Mouse (Mus musculus) kidney, adult 2 months (tissue): ENCODE measurements at regions not wholly inside any gene's neighbourhood (a gene's known extent, or its start where the extent isn't known, plus 50 kb on each side); places are given as distances from the start of the nearest gene placed in this dataset.
A peak's percentile ranks its signal among the peaks of the same experiment; 100 is the strongest.

Experiments used
- DNase-seq: peaks from one replicate; pipeline ENCODE4 v3.0.0; 2021
- H3K27ac ChIP-seq: fragments of 200-500 bp; 2 replicates; pipeline ENCODE4 v1.5.1; 2012; ENCODE audit warnings: low read depth, low read length, control low read depth, inconsistent platforms; ENCODE audit not compliant: insufficient read depth
- H3K27me3 ChIP-seq: fragments of 200-500 bp; replicated peaks from 2 replicates; pipeline ENCODE4 v1.6.1; 2012; ENCODE audit warnings: mild to moderate bottlenecking, moderate library complexity, low read length, inconsistent platforms; ENCODE audit not compliant: control insufficient read depth, insufficient read depth
- H3K36me3 ChIP-seq: fragments of 200-500 bp; 2 replicates; pipeline ENCODE4 v1.6.1; 2012; ENCODE audit warnings: mild to moderate bottlenecking, moderate library complexity, low read length, inconsistent platforms; ENCODE audit not compliant: control insufficient read depth, insufficient read depth
- H3K4me1 ChIP-seq: fragments of 200-500 bp; 2 replicates; pipeline ENCODE4 v1.6.1; 2011; ENCODE audit warnings: low read length; ENCODE audit not compliant: control insufficient read depth, insufficient read depth
- H3K4me3 ChIP-seq: fragments of 200-500 bp; 2 replicates; pipeline ENCODE4 v1.5.1; 2011; ENCODE audit warnings: mild to moderate bottlenecking, low read depth, low read length, control low read depth; ENCODE audit not compliant: insufficient read depth
- CTCF ChIP-seq: fragments of 200-500 bp; conservative IDR thresholded peaks from 2 replicates; pipeline ENCODE4 v1.5.1; 2011; ENCODE audit warnings: low read depth, mild to moderate bottlenecking, control low read depth, low read length, moderate library complexity, mixed read lengths; ENCODE audit not compliant: insufficient read depth, insufficient read length
- POLR2A ChIP-seq: fragments of 200-500 bp; IDR thresholded peaks from one replicate; pipeline ENCODE4 v1.6.1; 2011; ENCODE audit warnings: low read depth, low read length, control low read depth
- WGBS: fragments of 180-500 bp; shearing (Covaris S2); methylation state at CpG from one replicate; pipeline ENCODE4 v1.1.7; 2018; 5-methylcytosine and 5-hydroxymethylcytosine counted together

DNA sequence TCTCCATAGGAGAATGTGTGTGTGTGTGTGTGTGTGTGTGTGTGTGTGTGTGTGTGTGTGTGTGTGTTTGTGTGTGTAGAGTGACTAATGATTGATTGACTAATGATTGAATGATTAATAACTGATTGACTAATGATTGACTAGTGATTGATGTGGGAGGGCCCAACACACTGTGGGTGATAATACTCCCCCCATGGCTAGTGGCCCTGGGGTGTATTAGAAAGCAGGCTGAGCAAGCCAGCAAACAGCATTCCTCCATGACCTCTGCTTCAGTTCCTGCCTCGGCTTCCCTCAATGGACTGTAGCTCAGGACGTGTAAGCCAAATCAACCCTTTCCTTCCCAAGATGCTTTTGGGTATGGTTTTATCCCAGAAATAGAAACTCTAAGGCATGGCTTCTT, 114.1 kb upstream of the Rreb1 start:
- H3K27ac ChIP-seq, result no peak overlapping the region
- no peaks in the 10 kb centered on the region for H3K36me3 ChIP-seq
- TF ChIP-seq CTCF (no peak), POLR2A (no peak)
- WGBS, result 78% methylated on average over 2 of the region's 2 CpGs
- H3K4me1 ChIP-seq, result no peaks in the 10 kb centered on the region
- no peak for DNase-seq
- no peak overlapping the region for H3K4me3 ChIP-seq
- H3K27me3 ChIP-seq, result no peaks in the 10 kb centered on the region

DNA sequence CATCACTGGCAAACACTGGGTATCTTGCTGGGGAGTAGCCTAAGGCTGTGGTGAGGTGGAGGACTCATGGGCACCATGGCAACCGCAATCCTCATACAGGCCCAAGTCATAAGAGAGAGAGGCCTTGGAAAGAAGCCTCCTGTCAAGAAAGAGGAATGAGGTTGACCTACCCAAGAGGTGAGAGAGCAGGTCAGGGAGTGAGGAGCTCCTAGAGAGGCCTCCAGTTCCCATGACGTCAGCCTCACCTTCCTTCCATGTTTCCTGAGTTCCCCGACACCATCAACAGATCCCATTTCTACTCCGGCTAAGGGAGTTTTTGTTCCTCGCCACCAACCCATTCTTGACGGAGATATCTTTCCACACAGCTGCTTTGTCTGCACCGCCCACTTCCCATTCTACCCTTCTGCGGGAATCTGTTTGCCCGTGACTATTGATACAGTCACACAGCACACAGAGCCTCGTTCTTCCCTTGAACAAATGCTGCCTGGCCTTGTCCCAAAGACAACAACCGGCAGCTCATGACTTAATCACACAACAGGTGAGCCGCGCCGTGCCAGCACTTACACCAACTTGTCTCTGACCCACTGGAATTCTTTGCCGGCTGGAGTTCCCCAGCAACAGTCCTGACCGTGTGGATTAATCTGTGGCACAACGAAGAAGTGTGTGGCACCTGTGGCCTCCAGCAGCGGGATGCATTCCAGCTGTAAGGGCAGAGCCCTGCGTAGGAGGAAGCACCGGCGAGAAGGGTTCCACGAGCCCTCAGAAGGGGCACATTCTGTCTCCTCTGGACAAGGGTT, 111.8 kb upstream of the Rreb1 start:
- TF ChIP-seq CTCF, result no peak
- no peak for TF ChIP-seq POLR2A
- Histone ChIP-seq H3K4me1 (no peaks in the 10 kb centered on the region), H3K27ac (no peak overlapping the region), H3K36me3 (no peaks in the 10 kb centered on the region), H3K4me3 (no peak overlapping the region), H3K27me3 (no peaks in the 10 kb centered on the region)
- DNase-seq, result peak; percentile 57
- WGBS, result 59% methylated on average over 22 of the region's 22 CpGs

DNA sequence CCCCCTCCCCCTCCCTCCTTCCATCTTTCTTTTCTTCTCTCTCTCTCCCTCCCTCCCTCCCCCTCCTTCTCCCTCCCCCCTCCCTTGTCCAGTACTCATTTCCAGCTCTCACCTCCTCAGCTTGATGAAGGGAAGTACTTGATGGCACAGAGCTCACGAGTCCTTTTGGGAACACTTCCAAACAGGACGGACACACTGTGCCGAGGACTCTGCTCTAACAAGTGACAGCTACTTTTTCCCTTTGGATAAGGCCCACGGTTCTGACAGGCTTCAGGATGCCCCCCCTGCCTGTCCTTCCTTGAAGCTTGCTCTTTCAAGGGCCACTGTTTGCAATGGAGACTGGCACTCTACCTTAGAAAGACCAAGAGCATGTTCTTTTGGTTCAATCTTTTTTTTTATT, 110.8 kb upstream of the Rreb1 start:
- Histone ChIP-seq H3K36me3 (no peaks in the 10 kb centered on the region), H3K27ac (no peak overlapping the region), H3K4me3 (no peak overlapping the region), H3K27me3 (no peaks in the 10 kb centered on the region), H3K4me1 (no peaks in the 10 kb centered on the region)
- WGBS, result 44% methylated on average over 4 of the region's 4 CpGs
- TF ChIP-seq CTCF, result no peak
- no peak for TF ChIP-seq POLR2A
- peak; percentile 69 for DNase-seq

DNA sequence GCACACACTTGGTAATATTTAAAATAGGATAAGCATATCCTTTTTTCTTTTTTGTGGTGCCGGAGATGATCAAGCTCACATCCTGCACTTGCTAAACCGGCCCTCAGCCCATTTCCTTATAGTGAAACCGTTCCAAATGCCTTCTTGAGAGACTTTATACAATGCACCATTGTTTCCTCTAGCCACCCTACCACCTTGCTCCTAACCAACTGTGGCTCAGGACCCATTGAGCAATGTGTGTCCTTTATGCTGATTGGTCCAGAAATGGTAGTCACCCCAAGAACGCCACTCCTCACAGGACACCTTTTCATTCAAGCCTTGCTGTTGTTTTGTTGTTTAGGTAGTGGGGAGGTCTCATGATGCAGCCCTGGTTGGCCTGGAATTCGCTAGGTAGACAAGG, 110.3 kb upstream of the Rreb1 start:
- Histone ChIP-seq H3K27ac (peak overlapping the region; percentile 35; the same call in 1 of the 2 replicates), H3K27me3 (no peaks in the 10 kb centered on the region), H3K4me1 (no peaks in the 10 kb centered on the region), H3K4me3 (no peak overlapping the region), H3K36me3 (no peaks in the 10 kb centered on the region)
- WGBS, result 81% methylated on average over 5 of the region's 5 CpGs
- peak; percentile 25 for DNase-seq
- TF ChIP-seq POLR2A (no peak), CTCF (no peak)

DNA sequence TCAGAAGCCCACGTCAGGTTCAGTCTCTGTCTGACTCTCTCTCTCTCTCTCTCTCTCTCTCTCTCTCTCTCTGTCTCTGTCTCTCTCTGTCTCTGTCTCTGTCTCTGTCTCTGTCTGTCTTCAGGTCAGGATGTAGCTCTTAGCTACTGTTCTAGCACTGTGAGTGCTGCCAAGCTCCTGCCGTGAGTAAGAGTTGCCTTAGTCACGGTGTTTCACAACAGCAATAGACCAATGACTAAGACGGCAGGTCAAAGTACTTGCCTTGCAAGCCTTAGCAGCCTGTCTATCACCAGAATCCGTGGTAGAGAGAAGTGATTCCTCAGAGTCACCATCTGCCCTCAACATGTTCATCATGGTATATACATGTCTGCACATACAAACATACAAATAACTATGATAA, 107.1 kb upstream of the Rreb1 start:
- Histone ChIP-seq H3K4me1 (no peaks in the 10 kb centered on the region), H3K27ac (no peak overlapping the region), H3K4me3 (no peak overlapping the region), H3K36me3 (no peaks in the 10 kb centered on the region), H3K27me3 (no peaks in the 10 kb centered on the region)
- no peak for DNase-seq
- WGBS, result 74% methylated on average over 5 of the region's 5 CpGs
- TF ChIP-seq CTCF (no peak), POLR2A (no peak)

DNA sequence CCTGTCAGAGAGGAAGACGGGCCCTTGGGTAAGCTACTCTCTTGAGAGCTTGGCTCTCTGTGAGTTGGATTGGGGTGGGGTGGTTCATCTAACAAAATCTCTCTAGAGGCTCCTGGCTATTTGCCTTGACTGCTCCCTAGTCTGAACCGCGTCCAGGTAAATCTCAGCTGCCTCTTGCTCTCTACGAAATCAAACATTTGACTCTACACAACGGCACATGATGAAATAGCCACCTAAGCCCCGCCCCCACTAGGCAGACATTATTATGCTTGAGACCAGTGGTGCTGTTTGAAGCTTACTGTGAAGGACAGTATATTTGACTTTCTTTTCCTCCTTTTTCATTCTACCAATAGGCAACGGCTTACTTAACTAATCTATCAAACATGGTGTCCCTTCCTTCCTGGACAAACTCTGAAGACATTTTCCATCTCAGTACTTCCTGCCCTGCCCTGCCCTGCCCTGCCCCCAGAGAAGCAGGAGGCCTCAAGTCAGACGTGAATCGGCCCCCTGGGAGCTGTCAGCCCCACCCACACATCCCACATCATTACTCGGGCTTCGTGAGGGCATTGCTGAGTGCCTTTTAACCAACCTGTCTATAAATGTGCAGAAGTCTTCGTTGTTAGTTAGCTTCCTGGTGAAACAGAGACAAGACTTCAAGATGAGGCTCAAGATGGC, 103.4 kb upstream of the Rreb1 start:
- Histone ChIP-seq H3K27ac (no peak overlapping the region), H3K4me3 (no peak overlapping the region), H3K4me1 (no peaks in the 10 kb centered on the region), H3K36me3 (no peaks in the 10 kb centered on the region), H3K27me3 (no peaks in the 10 kb centered on the region)
- TF ChIP-seq CTCF (no peak), POLR2A (no peak)
- 64% methylated on average over 12 of the region's 12 CpGs for WGBS
- no peak for DNase-seq

DNA sequence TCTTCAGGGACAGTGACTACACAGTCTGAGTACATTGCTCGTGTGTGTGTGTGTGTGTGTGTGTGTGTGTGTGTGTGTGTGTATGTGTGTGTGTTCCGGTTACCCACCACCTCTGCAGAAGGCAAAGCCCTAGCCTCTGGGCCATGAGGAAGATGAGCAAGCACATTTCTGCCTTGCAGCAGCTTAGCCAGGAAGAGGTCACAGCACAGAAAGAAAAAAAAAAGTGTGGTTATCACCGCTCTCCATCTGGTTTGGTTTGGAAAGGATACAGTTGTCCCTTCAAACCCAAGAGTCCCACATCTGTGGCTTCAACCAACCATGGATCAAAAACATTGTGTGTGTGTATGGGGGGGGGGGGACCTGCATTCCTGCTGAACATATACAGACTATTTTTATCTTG, 102.5 kb upstream of the Rreb1 start:
- H3K27me3 ChIP-seq, result no peaks in the 10 kb centered on the region
- H3K4me3 ChIP-seq, result no peak overlapping the region
- TF ChIP-seq POLR2A, result no peak
- no peak for TF ChIP-seq CTCF
- no peaks in the 10 kb centered on the region for H3K4me1 ChIP-seq
- H3K36me3 ChIP-seq, result no peaks in the 10 kb centered on the region
- 85% methylated on average over 3 of the region's 3 CpGs for WGBS
- H3K27ac ChIP-seq, result no peak overlapping the region
- DNase-seq, result no peak
